Mouse (Mus musculus): ENCODE data around the gene Ankrd39.

GRCm38 (mm10) chr1:36547981-36548598 is 845 bp upstream of the Ankrd39 start:
- TF ChIP-seq CTCF (IDR thresholded peaks at IDR 0.05; ENCODE audit: borderline replicate concordance, insufficient read depth, low read depth, low read length) (no peak), POLR2A (IDR thresholded peaks at IDR 0.05; ENCODE audit: borderline replicate concordance, insufficient read depth, low read length) (no peak)

Measured in cerebellum, adult 2 months (tissue).